ENCODE assay signal across 15 mouse cellular contexts in the genomic region with DNA sequence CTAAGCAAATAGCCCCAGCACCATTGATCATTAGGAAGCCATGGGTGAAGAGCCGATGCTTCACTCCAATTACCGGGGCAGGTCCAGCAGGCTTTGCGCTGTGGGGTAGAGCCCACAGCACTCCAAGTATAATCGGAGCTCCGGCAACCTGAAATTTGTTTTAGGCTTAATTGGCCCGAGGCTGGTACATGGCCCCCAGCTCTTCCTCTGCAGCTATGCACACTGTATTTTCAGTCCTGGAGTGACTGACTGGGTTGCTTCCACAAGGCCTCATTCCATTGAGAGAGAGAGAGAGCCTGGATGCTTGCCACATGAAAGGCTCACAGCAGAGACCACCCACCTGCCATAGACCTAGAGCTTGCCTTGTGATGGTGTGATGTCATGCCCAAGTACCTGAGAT.
DNase-seq lines count a peak whose midpoint lies in the region; ATAC-seq lines count a peak whose summit lies in the region.
"Had no signal": no experiment of that assay in that cellular context is flagged by ENCODE, and none has a peak within 500 bp of the region (broad histone marks: within the 10 kb centered on the region; RNA-seq: fewer than 3 reads in every experiment).

No protein-coding gene starts in this region.

- peak overlapping the region; percentile 8; the same call in 1 of the 2 replicates for H3K4me2 ChIP-seq in intestine, embryonic 14.5 days (ENCODE audit: low read length)
- no peak overlapping the region for H3K4me2 ChIP-seq in intestine, embryonic 15.5 days (replicated peaks)
- peak overlapping the region; percentile 17 for H3K4me2 ChIP-seq in midbrain, embryonic 13.5 days (replicated peaks)

- H3K27me3 ChIP-seq in intestine, embryonic 14.5 days (replicated peaks; ENCODE audit: control insufficient read depth, insufficient read depth, low read length), result no peaks in the 10 kb centered on the region
- H3K27me3 ChIP-seq in intestine, embryonic 15.5 days (replicated peaks), result no peaks in the 10 kb centered on the region
- peaks cover 46% of the 10 kb centered on the region for H3K27me3 ChIP-seq in forebrain, embryonic 10.5 days (ENCODE audit: poor library complexity, severe bottlenecking)
- peaks cover 7% of the 10 kb centered on the region; the same call in 1 of the 2 replicates for H3K27me3 ChIP-seq in midbrain, embryonic 13.5 days

- H3K4me1 ChIP-seq in intestine, embryonic 14.5 days (replicated peaks; ENCODE audit: control insufficient read depth, insufficient read depth, low read length), result peaks cover 10% of the 10 kb centered on the region
- peaks cover 7% of the 10 kb centered on the region; the same call in 1 of the 2 replicates for H3K4me1 ChIP-seq in intestine, embryonic 15.5 days (replicated peaks)
- H3K4me1 ChIP-seq in forebrain, embryonic 10.5 days, result peaks cover 22% of the 10 kb centered on the region
- H3K4me1 ChIP-seq in midbrain, embryonic 13.5 days (replicated peaks), result peaks cover 35% of the 10 kb centered on the region

- no peaks in the 10 kb centered on the region for H3K9me3 ChIP-seq in intestine, embryonic 14.5 days (ENCODE audit: control insufficient read depth, low read length)
- H3K9me3 ChIP-seq in intestine, embryonic 15.5 days, result no peaks in the 10 kb centered on the region
- no peaks in the 10 kb centered on the region for H3K9me3 ChIP-seq in forebrain, embryonic 10.5 days
- H3K9me3 ChIP-seq in midbrain, embryonic 13.5 days, result no peaks in the 10 kb centered on the region

- DNase-seq in intestine, embryonic 14.5 days (ENCODE audit: low spot score), result no peak
- DNase-seq in MN1 (ENCODE audit: low spot score), result peak; percentile 20
- peak; percentile 20 for DNase-seq in forebrain, embryonic 10.5 days (ENCODE audit: extremely low spot score, low spot score)
- no peak for DNase-seq in adrenal gland, postnatal 25 days
- DNase-seq in adrenal gland, postnatal 14 days, result no peak
- DNase-seq in gastrocnemius, postnatal 25 days, result no peak
- DNase-seq: cerebellum, adult 18-20 months; heart, adult 18-20 months; heart, postnatal 14 days; kidney, adult 18-20 months; right cerebral cortex, postnatal 25 days; thymus, adult 2 months had no signal

- no peak overlapping the region for H3K9ac ChIP-seq in intestine, embryonic 14.5 days (ENCODE audit: low read length)
- no peak overlapping the region for H3K9ac ChIP-seq in intestine, embryonic 15.5 days
- H3K9ac ChIP-seq in midbrain, embryonic 13.5 days (replicated peaks), result no peak overlapping the region

- H3K36me3 ChIP-seq in intestine, embryonic 14.5 days (ENCODE audit: control insufficient read depth, insufficient read depth, low read length), result no peaks in the 10 kb centered on the region
- no peaks in the 10 kb centered on the region for H3K36me3 ChIP-seq in intestine, embryonic 15.5 days
- no peaks in the 10 kb centered on the region for H3K36me3 ChIP-seq in forebrain, embryonic 10.5 days (replicated peaks)
- H3K36me3 ChIP-seq in midbrain, embryonic 13.5 days, result no peaks in the 10 kb centered on the region
- H3K36me3 ChIP-seq: G1E had no signal

- ATAC-seq in intestine, embryonic 14.5 days (replicated peaks; ENCODE audit: low FRiP score, low TSS enrichment, low read depth), result no peak
- ATAC-seq in intestine, embryonic 15.5 days, result no peak
- peak; percentile 63; the same call in 1 of the 2 replicates for ATAC-seq in midbrain, embryonic 13.5 days

- H3K27ac ChIP-seq in intestine, embryonic 14.5 days (ENCODE audit: low read depth), result no peak overlapping the region
- no peak overlapping the region for H3K27ac ChIP-seq in intestine, embryonic 15.5 days
- 0 out of 2 replicates have a peak overlapping the region, but pooled peaks have one; percentile 20 for H3K27ac ChIP-seq in forebrain, embryonic 10.5 days
- H3K27ac ChIP-seq in midbrain, embryonic 13.5 days, result peak overlapping the region; percentile 54

- H3K4me3 ChIP-seq in intestine, embryonic 14.5 days (ENCODE audit: low read depth, low read length), result no peak overlapping the region
- H3K4me3 ChIP-seq in intestine, embryonic 15.5 days (replicated peaks), result no peak overlapping the region
- H3K4me3 ChIP-seq in forebrain, embryonic 10.5 days, result peak overlapping the region; percentile 8; the same call in 1 of the 2 replicates
- no peak overlapping the region for H3K4me3 ChIP-seq in midbrain, embryonic 13.5 days (replicated peaks)

- 55% methylated on average over 6 of the region's 6 CpGs for WGBS in intestine, embryonic 14.5 days
- WGBS in intestine, embryonic 15.5 days, result 53% methylated on average over 6 of the region's 6 CpGs
- 59% methylated on average over 6 of the region's 6 CpGs for WGBS in forebrain, embryonic 10.5 days
- WGBS in midbrain, embryonic 13.5 days, result 54% methylated on average over 6 of the region's 6 CpGs

Comparison
In these comparisons a context has a peak if more than half of its experiments do, and no peak if none do; other contexts are left out.
1. DNase-seq: peak in MN1 (single experiment) and forebrain, embryonic 10.5 days (single experiment); none in intestine, embryonic 14.5 days (single experiment), adrenal gland, postnatal 25 days (single experiment), adrenal gland, postnatal 14 days (single experiment) and gastrocnemius, postnatal 25 days (single experiment).
2. H3K27ac ChIP-seq: peak in forebrain, embryonic 10.5 days (single experiment) and midbrain, embryonic 13.5 days (single experiment); none in intestine, embryonic 14.5 days (single experiment) and intestine, embryonic 15.5 days (single experiment).